Mouse (Mus musculus): ENCODE measurements around the gene Hnf4a. TPM values are rescaled to one million over a fixed set of nuclear protein-coding genes. Genes with fewer than 3 reads are reported as not detected.

Hnf4a gene
- polyA plus RNA-seq, 1 experiment from 2014 or later, result 0.04 TPM

- no peak overlapping the region for H3K4me2 ChIP-seq
- no peak overlapping the region for H3K27ac ChIP-seq (replicated peaks)
- 71% methylated on average over 7 of the region's 7 CpGs for WGBS
- ATAC-seq (ENCODE audit: low FRiP score), result no peak
- no peaks in the 10 kb centered on the region for H3K27me3 ChIP-seq (replicated peaks)
- peaks cover 6% of the 10 kb centered on the region; the same call in 1 of the 2 replicates for H3K4me1 ChIP-seq
- no peak overlapping the region for H3K4me3 ChIP-seq (replicated peaks)
- H3K36me3 ChIP-seq, result no peaks in the 10 kb centered on the region
- no peak overlapping the region for H3K9ac ChIP-seq (replicated peaks)
- no peaks in the 10 kb centered on the region for H3K9me3 ChIP-seq (replicated peaks)
These were observed 15.3 kb upstream of the Hnf4a start for GRCm38 (mm10) chr2:163491351-163491750.

- H3K9ac ChIP-seq (replicated peaks), result no peak within 1 kb of the TSS
- H3K4me2 ChIP-seq, result no peak within 1 kb of the TSS
- 88% methylated on average over 5 of the region's 5 CpGs for WGBS
- peaks cover 6% of the 10 kb centered on the region; the same call in 1 of the 2 replicates for H3K4me1 ChIP-seq
- no peaks in the 10 kb centered on the region for H3K27me3 ChIP-seq (replicated peaks)
- no peak within 1 kb of the TSS for H3K4me3 ChIP-seq (replicated peaks)
- H3K36me3 ChIP-seq, result no peaks in the 10 kb centered on the region
- no peak within 1 kb of the TSS for H3K27ac ChIP-seq (replicated peaks)
- no peak for ATAC-seq (ENCODE audit: low FRiP score)
- no peaks in the 10 kb centered on the region for H3K9me3 ChIP-seq (replicated peaks)
These were observed 14.6 kb upstream of the Hnf4a start, which contains the start of gene R3hdml for GRCm38 (mm10) chr2:163492018-163492417. R3hdml (plus strand) TSS chr2:163492318.

- 24% methylated on average over 5 of the region's 5 CpGs for WGBS
- H3K4me1 ChIP-seq, result peaks cover 6% of the 10 kb centered on the region; the same call in 1 of the 2 replicates
- H3K9ac ChIP-seq (replicated peaks), result no peak overlapping the region
- no peak for ATAC-seq (ENCODE audit: low FRiP score)
- H3K36me3 ChIP-seq, result no peaks in the 10 kb centered on the region
- H3K9me3 ChIP-seq (replicated peaks), result no peaks in the 10 kb centered on the region
- H3K4me2 ChIP-seq, result no peak overlapping the region
- H3K4me3 ChIP-seq (replicated peaks), result no peak overlapping the region
- no peaks in the 10 kb centered on the region for H3K27me3 ChIP-seq (replicated peaks)
- H3K27ac ChIP-seq (replicated peaks), result no peak overlapping the region
These were observed 13.6 kb upstream of the Hnf4a start for GRCm38 (mm10) chr2:163493031-163493430.

- Histone ChIP-seq H3K4me3 (replicated peaks) (no peak overlapping the region), H3K27ac (replicated peaks) (no peak overlapping the region), H3K27me3 (replicated peaks) (no peaks in the 10 kb centered on the region), H3K4me2 (no peak overlapping the region), H3K36me3 (no peaks in the 10 kb centered on the region), H3K9me3 (replicated peaks) (no peaks in the 10 kb centered on the region), H3K4me1 (peaks cover 6% of the 10 kb centered on the region; the same call in 1 of the 2 replicates), H3K9ac (replicated peaks) (no peak overlapping the region)
- ATAC-seq (ENCODE audit: low FRiP score), result no peak
- WGBS, result 57% methylated on average over 5 of the region's 5 CpGs
These were observed 12.6 kb upstream of the Hnf4a start for GRCm38 (mm10) chr2:163493976-163494375.

- Histone ChIP-seq H3K27me3 (replicated peaks) (no peaks in the 10 kb centered on the region), H3K4me3 (replicated peaks) (no peak overlapping the region), H3K4me2 (no peak overlapping the region), H3K36me3 (no peaks in the 10 kb centered on the region), H3K4me1 (peaks cover 6% of the 10 kb centered on the region; the same call in 1 of the 2 replicates), H3K9me3 (replicated peaks) (no peaks in the 10 kb centered on the region), H3K9ac (replicated peaks) (no peak overlapping the region), H3K27ac (replicated peaks) (no peak overlapping the region)
- 51% methylated on average over 6 of the region's 6 CpGs for WGBS
- no peak for ATAC-seq (ENCODE audit: low FRiP score)
These were observed 12.2 kb upstream of the Hnf4a start for GRCm38 (mm10) chr2:163494456-163494855.

GRCm38 (mm10) chr2:163502219-163502618 is 4.4 kb upstream of the Hnf4a start:
- Histone ChIP-seq H3K27me3 (replicated peaks) (no peaks in the 10 kb centered on the region), H3K4me3 (replicated peaks) (no peak overlapping the region), H3K36me3 (no peaks in the 10 kb centered on the region), H3K27ac (replicated peaks) (no peak overlapping the region), H3K9ac (replicated peaks) (no peak overlapping the region), H3K9me3 (replicated peaks) (no peaks in the 10 kb centered on the region), H3K4me1 (no peaks in the 10 kb centered on the region), H3K4me2 (no peak overlapping the region)
- no peak for ATAC-seq (ENCODE audit: low FRiP score)
- 62% methylated on average over 2 of the region's 2 CpGs for WGBS

- Histone ChIP-seq H3K9ac (replicated peaks) (no peak overlapping the region), H3K4me3 (replicated peaks) (no peak overlapping the region), H3K27ac (replicated peaks) (no peak overlapping the region), H3K4me1 (no peaks in the 10 kb centered on the region), H3K27me3 (replicated peaks) (no peaks in the 10 kb centered on the region), H3K4me2 (no peak overlapping the region), H3K36me3 (no peaks in the 10 kb centered on the region), H3K9me3 (replicated peaks) (no peaks in the 10 kb centered on the region)
- WGBS, result 59% methylated on average over 7 of the region's 7 CpGs
- ATAC-seq (ENCODE audit: low FRiP score), result no peak
These were observed 3.4 kb upstream of the Hnf4a start for GRCm38 (mm10) chr2:163503191-163503590.

GRCm38 (mm10) chr2:163525761-163526243 is 19.2 kb downstream of the Hnf4a start:
- H3K36me3 ChIP-seq, result no peaks in the 10 kb centered on the region
- 90% methylated on average over 7 of the region's 7 CpGs for WGBS
- ATAC-seq (ENCODE audit: low FRiP score), result no peak
- H3K4me2 ChIP-seq, result no peak overlapping the region
- H3K9ac ChIP-seq (replicated peaks), result no peak overlapping the region
- H3K27me3 ChIP-seq (replicated peaks), result no peaks in the 10 kb centered on the region
- H3K27ac ChIP-seq (replicated peaks), result no peak overlapping the region
- no peaks in the 10 kb centered on the region for H3K4me1 ChIP-seq
- no peak overlapping the region for H3K4me3 ChIP-seq (replicated peaks)
- H3K9me3 ChIP-seq (replicated peaks), result no peaks in the 10 kb centered on the region

- Histone ChIP-seq H3K9ac (replicated peaks) (no peak overlapping the region), H3K4me1 (no peaks in the 10 kb centered on the region), H3K27ac (replicated peaks) (no peak overlapping the region), H3K4me3 (replicated peaks) (no peak overlapping the region), H3K4me2 (no peak overlapping the region), H3K9me3 (replicated peaks) (no peaks in the 10 kb centered on the region), H3K27me3 (replicated peaks) (no peaks in the 10 kb centered on the region), H3K36me3 (no peaks in the 10 kb centered on the region)
- 84% methylated on average over 2 of the region's 2 CpGs for WGBS
- ATAC-seq (ENCODE audit: low FRiP score), result no peak
These were observed 20.9 kb downstream of the Hnf4a start for GRCm38 (mm10) chr2:163527497-163527896.

GRCm38 (mm10) chr2:163530418-163530817 is 23.8 kb downstream of the Hnf4a start:
- Histone ChIP-seq H3K9me3 (replicated peaks) (no peaks in the 10 kb centered on the region), H3K27ac (replicated peaks) (no peak overlapping the region), H3K9ac (replicated peaks) (no peak overlapping the region), H3K36me3 (no peaks in the 10 kb centered on the region), H3K4me3 (replicated peaks) (no peak overlapping the region), H3K27me3 (replicated peaks) (no peaks in the 10 kb centered on the region), H3K4me1 (peaks cover 5% of the 10 kb centered on the region), H3K4me2 (no peak overlapping the region)
- 63% methylated on average over 8 of the region's 8 CpGs for WGBS
- ATAC-seq (ENCODE audit: low FRiP score), result no peak

GRCm38 (mm10) chr2:163531917-163532316 is 25.3 kb downstream of the Hnf4a start:
- 9% methylated on average over 9 of the region's 9 CpGs for WGBS
- H3K27ac ChIP-seq (replicated peaks), result no peak overlapping the region
- ATAC-seq (ENCODE audit: low FRiP score), result no peak

GRCm38 (mm10) chr2:163533226-163533625 is 26.6 kb downstream of the Hnf4a start:
- Histone ChIP-seq H3K4me3 (replicated peaks) (no peak overlapping the region), H3K9me3 (replicated peaks) (no peaks in the 10 kb centered on the region), H3K4me2 (no peak overlapping the region), H3K36me3 (no peaks in the 10 kb centered on the region), H3K9ac (replicated peaks) (no peak overlapping the region), H3K4me1 (peaks cover 5% of the 10 kb centered on the region), H3K27me3 (replicated peaks) (no peaks in the 10 kb centered on the region), H3K27ac (replicated peaks) (no peak overlapping the region)
- no peak for ATAC-seq (ENCODE audit: low FRiP score)
- 88% methylated on average over 9 of the region's 9 CpGs for WGBS

More at GRCm38 (mm10) chr2:163531917-163532316, 25.3 kb downstream of the Hnf4a start:
- no peak overlapping the region for H3K9ac ChIP-seq (replicated peaks)
- peaks cover 5% of the 10 kb centered on the region for H3K4me1 ChIP-seq
- H3K9me3 ChIP-seq (replicated peaks), result no peaks in the 10 kb centered on the region
- no peaks in the 10 kb centered on the region for H3K27me3 ChIP-seq (replicated peaks)
- no peak overlapping the region for H3K4me3 ChIP-seq (replicated peaks)
- H3K4me2 ChIP-seq, result no peak overlapping the region
- no peaks in the 10 kb centered on the region for H3K36me3 ChIP-seq
